Mouse (Mus musculus) forebrain, embryonic 16.5 days (tissue): ENCODE measurements around the gene Kmt5c. TPM values are rescaled to one million over a fixed set of nuclear protein-coding genes. Genes with fewer than 3 reads are reported as not detected.

ENCODE experiments used
- ATAC-seq: fragments of 200-750 bp; cut with Nextera tagmentation; 2 replicates; pipeline ENCODE4 v1.8.0; 2017; ENCODE audit warnings: mild to moderate bottlenecking, moderate library complexity
- H3K27ac ChIP-seq: fragments of 300-500 bp; sonication (generic); 2 replicates; pipeline ENCODE4 v1.5.1; 2014; ENCODE audit warnings: low read length, control low read depth
- H3K27me3 ChIP-seq: fragments of 300-500 bp; sonication (generic); replicated peaks from 2 replicates; pipeline ENCODE4 v1.6.1; 2014; ENCODE audit warnings: low read length; ENCODE audit not compliant: control insufficient read depth, insufficient read depth
- H3K36me3 ChIP-seq: fragments of 300-500 bp; sonication (generic); 2 replicates; pipeline ENCODE4 v1.6.1; 2014; ENCODE audit not compliant: control insufficient read depth, insufficient read depth
- H3K4me1 ChIP-seq: fragments of 300-500 bp; sonication (generic); replicated peaks from 2 replicates; pipeline ENCODE4 v1.6.1; 2014; ENCODE audit warnings: low read length; ENCODE audit not compliant: control insufficient read depth, insufficient read depth
- H3K4me2 ChIP-seq: fragments of 300-500 bp; sonication (generic); 2 replicates; pipeline ENCODE4 v1.6.1; 2014; ENCODE audit warnings: mild to moderate bottlenecking, low read length, control low read depth
- H3K4me3 ChIP-seq: fragments of 300-500 bp; sonication (generic); replicated peaks from 2 replicates; pipeline ENCODE4 v1.5.1; 2014; ENCODE audit warnings: mild to moderate bottlenecking, low read length, control low read depth
- H3K9ac ChIP-seq: fragments of 300-500 bp; sonication (generic); replicated peaks from 2 replicates; pipeline ENCODE4 v1.6.1; 2014; ENCODE audit warnings: low read depth, low read length, control low read depth
- H3K9me3 ChIP-seq: fragments of 300-500 bp; sonication (generic); 2 replicates; pipeline ENCODE4 v1.6.1; 2016; ENCODE audit warnings: low read length; ENCODE audit not compliant: control insufficient read depth
- WGBS: fragments of 180-500 bp; shearing (Covaris S2); extraction: QIAGEN DNeasy Blood & Tissue Kit; methylation state at CpG from one replicate; pipeline ENCODE4 v1.1.7; 2014; 5-methylcytosine and 5-hydroxymethylcytosine counted together
- polyA plus RNA-seq: library from polyadenylated mRNA; unstranded; fragments of >200 nt; fragmentation: Nextera tagmentation; extraction: Ambion mirVana; gene quantifications from 2 replicates; pipeline ENCODE4 v1.2.1, GENCODE M21; 2015

Kmt5c gene
- polyA plus RNA-seq, 1 experiment from 2014 or later = 66.9 TPM

DNA sequence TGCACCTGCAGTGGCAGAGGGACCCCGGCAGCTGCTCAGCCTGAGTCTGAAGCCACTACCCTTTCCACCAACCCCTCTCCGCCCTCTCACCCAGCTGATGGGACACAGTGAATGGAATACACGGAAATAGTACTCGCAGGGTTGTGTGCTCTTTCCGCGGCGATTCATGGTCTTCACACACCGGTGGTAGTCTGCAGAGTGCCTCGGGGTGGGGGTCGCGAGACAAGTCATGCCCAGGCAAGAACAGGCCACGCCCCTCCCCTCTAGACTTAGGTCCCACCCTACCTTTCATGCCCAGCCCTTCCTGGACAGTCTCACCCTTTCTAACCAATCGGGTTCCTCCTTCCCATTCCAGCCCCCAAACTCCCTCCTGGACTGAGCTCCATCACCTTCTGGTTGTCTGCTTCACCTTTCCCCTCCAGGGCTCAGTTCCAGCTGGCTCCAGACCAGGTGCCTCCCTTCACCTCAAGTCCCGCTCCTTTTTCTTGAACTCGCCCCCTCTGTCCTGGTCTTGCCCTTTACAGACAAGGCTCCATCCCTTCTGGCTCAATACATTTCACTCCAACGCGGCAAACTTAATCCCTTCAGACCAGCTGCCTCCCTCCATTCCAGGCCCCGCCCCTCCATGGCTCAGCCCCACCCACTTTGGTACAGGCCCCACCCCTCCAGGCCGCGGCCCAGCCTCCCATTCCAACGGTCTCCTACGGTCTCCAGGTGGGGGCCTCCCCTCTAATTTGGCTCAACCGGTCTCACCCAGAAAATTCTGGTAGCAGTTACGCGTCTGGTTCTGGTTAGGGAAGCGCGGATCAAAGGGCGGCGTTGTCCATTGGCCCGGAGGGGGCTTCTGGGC, 12.3 kb downstream of the Kmt5c start:
- Histone ChIP-seq H3K9me3 (no peaks in the 10 kb centered on the region), H3K4me3 (peak overlapping the region; percentile 30), H3K4me2 (peak overlapping the region; percentile 48), H3K36me3 (no peaks in the 10 kb centered on the region), H3K9ac (no peak overlapping the region), H3K27ac (no peak overlapping the region), H3K27me3 (no peaks in the 10 kb centered on the region), H3K4me1 (peaks cover 15% of the 10 kb centered on the region)
- 2% methylated on average over 30 of the region's 30 CpGs for WGBS
- ATAC-seq = peak; percentile 37

DNA sequence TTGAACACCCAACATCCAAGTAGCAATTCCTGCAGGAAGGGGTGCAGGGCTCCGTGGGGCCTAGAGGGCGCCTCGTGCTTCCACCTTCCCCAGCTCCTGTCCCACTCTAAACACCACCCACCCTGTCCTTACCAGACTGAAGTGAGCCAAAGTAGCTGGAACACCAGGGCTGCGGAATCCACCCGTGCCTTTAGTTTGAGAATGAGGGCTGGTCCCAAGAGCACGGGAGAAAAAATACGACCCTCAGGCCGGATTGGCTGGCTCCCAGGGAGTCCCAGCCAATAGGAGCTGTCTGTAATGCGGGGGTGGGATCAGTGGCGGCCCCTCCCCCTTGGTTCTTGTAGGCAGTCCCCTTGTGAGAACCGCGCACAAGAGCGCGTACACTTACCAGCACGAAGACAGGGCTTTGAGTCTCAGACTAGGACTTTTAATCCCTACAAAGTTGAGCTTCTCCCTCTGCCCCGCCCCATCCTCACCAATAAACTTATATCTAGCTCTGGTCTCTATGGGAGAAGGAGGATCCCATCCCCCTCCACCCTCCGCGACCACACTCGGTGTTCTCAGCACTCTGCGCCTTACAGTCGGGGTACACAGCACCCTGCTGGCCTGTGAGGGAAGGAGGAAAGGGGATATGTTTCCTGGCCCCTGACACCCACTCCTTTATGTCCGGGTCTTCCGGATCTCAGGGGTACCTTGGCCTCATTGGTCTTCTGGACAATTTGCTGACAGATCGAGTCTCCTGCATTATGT, 13.1 kb downstream of the Kmt5c start, which contains the start of gene Cox6b2:
Gene Cox6b2 (minus strand): TSS at position 274 of the 750 bp plus-strand sequence.
- ATAC-seq = peak; percentile 86
- Histone ChIP-seq H3K27me3 (no peaks in the 10 kb centered on the region), H3K27ac (no peak within 1 kb of the TSS), H3K36me3 (no peaks in the 10 kb centered on the region), H3K4me2 (peak within 1 kb of the TSS; percentile 48), H3K9ac (no peak within 1 kb of the TSS), H3K9me3 (no peaks in the 10 kb centered on the region), H3K4me3 (peak within 1 kb of the TSS; percentile 30), H3K4me1 (peaks cover 15% of the 10 kb centered on the region)
- 3% methylated on average over 24 of the region's 24 CpGs for WGBS

DNA sequence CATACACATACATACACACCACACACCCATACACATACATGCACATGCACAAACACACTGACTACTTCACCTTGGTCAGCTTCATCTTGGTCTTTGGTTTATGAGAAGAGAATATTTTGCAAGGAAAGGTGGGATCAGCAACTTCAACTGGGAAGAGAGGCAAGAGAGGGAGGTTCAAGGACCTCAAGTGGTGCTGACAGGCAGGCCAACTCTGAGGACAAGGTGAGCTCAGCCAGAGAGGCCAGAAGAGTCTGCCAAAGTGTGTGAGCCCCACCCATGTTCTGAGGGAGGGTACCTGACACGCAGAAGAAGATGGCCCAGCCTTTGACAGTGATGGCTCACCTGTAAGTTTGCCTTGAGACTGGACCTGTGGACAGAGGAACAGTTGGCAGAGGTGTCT, 19.8 kb downstream of the Kmt5c start:
- 50% methylated on average over 1 of the region's 1 CpGs for WGBS
- H3K27me3 ChIP-seq = no peaks in the 10 kb centered on the region
- H3K9ac ChIP-seq = no peak overlapping the region
- H3K27ac ChIP-seq = no peak overlapping the region
- H3K4me1 ChIP-seq = no peaks in the 10 kb centered on the region
- no peaks in the 10 kb centered on the region for H3K9me3 ChIP-seq
- no peak for ATAC-seq
- H3K4me2 ChIP-seq = no peak overlapping the region
- no peaks in the 10 kb centered on the region for H3K36me3 ChIP-seq
- H3K4me3 ChIP-seq = no peak overlapping the region

DNA sequence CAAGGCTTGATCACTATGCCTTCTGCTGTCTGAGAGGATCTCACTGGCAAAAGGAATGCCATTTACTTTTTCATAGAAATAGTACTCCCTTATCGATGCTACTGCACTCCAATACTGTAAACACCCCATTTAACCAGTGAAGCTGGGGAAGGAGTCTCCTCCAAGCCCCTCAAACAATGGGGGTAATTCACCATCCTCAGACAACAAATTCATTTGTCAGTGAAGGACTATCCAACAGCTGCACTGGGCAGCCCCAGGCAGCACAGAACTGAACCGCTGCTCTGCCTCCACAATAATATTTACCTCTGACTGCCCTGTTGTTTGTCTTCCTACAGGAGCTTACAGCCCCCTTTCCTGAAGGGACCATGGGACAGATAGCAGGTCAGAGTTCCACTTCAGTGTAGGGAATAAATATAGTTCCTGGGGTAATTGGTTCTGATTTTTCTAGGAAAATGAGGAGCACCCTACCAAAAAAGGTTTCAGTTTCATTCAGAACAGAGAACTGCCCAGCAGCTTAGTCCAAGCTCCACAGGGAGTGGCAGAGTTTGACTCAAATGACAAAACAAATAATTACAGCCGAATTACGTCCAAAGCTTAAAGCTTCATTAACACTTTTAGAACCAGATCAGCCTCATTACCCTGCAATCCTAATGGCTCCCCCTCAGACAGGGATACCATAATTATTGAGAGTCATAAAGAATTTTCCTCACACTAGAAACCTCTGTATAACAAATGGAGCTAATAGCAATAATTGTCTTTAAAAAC, 25.2 kb downstream of the Kmt5c start:
- Histone ChIP-seq H3K4me1 (no peaks in the 10 kb centered on the region; the same call in 1 of the 2 replicates), H3K4me3 (no peak overlapping the region), H3K9ac (no peak overlapping the region), H3K27me3 (no peaks in the 10 kb centered on the region; the same call in 1 of the 2 replicates), H3K9me3 (no peaks in the 10 kb centered on the region), H3K4me2 (no peak overlapping the region), H3K27ac (no peak overlapping the region), H3K36me3 (no peaks in the 10 kb centered on the region)
- WGBS = under 1% methylated on average over 4 of the region's 4 CpGs
- no peak for ATAC-seq

DNA sequence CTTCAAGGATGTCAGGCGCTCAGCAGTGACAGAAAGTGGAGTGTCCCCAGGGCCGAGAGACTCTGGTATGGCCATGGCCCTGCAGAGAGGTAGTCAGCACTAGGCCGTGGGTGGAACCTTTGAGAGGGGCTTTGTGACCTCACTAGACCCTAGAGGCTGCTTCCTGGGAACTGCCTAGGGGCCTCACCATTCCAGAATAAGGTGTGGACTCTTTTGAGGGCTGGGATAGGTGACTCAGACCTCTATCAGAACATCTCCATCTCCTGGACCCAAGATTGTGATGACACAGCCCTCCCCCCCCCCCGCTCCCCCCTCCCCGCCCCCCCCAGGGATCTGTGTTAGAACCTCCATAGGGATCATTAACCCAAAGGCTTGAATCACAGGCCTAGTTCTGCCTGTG, 31.3 kb downstream of the Kmt5c start, which contains the start of gene Fam71e2:
Gene Fam71e2 (minus strand): TSS at position 101 of the 400 bp plus-strand sequence.
- no peaks in the 10 kb centered on the region for H3K4me1 ChIP-seq
- no peaks in the 10 kb centered on the region for H3K9me3 ChIP-seq
- no peak within 1 kb of the TSS for H3K4me2 ChIP-seq
- no peaks in the 10 kb centered on the region for H3K36me3 ChIP-seq
- no peak within 1 kb of the TSS for H3K9ac ChIP-seq
- no peak within 1 kb of the TSS for H3K27ac ChIP-seq
- H3K4me3 ChIP-seq = no peak within 1 kb of the TSS
- H3K27me3 ChIP-seq = peaks cover 14% of the 10 kb centered on the region
- 89% methylated on average over 3 of the region's 5 CpGs for whole genome bisulfite sequencing
- no peak for ATAC-seq

DNA sequence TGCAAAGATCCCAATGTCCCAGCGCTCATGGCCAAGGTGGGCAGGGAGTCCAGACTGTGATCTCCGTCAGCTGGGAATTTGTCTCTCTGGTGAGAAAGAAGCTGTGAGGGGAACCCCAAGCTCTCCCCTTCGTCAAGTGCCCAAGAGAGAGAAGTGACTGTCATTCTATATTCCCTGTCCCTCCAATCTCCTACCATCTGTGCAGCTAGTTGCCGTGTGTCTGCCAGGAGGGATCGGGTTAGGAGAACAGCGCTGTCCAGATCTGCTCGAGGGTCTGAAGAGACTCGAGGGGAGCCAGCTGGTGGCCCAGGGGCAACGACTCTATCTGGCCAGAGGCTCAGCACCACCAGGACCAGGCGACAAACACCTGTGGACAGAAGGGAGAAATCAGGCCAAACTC, 36.2 kb downstream of the Kmt5c start:
- no peak overlapping the region for H3K4me2 ChIP-seq
- H3K4me1 ChIP-seq = peaks cover 6% of the 10 kb centered on the region
- H3K36me3 ChIP-seq = no peaks in the 10 kb centered on the region
- no peak overlapping the region for H3K27ac ChIP-seq
- H3K27me3 ChIP-seq = peaks cover 46% of the 10 kb centered on the region
- no peaks in the 10 kb centered on the region for H3K9me3 ChIP-seq
- H3K9ac ChIP-seq = no peak overlapping the region
- 54% methylated on average over 10 of the region's 10 CpGs for WGBS
- no peak for ATAC-seq
- no peak overlapping the region for H3K4me3 ChIP-seq

DNA sequence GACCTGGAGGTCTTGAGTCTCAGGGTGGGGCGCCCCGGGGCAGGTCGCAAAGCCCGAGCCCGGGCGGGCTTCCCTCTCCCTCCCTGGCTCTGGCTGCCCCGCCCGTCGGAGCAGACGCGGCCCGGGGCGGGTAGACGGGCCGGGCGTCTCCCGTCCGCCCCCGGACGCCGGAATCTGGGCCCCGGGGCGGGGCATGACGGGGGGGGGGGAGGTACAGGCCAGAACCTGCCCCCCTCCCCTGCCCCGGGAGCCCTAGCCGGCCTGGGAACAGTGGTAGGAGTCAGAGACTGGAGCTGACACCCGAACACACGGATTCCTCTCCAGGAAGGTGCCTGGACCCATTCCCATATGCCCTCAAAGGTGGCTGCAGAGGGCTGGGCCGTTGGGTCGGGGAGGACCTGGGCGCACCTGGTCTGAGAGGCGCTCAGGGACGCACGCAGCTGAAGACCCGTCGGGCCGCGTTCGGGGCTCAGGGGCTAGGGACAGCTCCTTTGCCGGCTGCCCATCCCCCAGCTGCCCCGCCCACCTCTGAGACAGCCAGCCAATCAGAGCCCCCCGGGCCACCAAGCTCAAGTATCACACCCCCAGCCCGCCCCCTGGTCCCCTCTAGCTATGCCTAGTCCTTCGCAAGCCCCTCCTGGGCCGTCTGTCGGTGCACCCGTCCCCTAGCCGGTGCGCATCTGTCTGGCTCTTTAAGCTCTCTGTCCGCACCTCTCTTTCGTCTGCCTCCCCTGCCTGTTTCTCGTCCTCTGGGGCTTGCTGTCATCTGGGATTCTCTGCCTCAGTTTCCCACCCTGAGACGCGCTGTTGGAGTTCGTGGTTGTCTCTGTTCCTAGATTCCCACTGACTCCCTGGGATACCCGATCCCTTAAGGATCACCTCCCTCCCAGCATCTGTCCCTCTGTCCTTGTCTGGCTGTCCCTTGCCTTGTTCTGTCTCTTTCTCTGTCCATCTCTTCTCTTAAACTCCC, 37.2 kb downstream of the Kmt5c start:
- Histone ChIP-seq H3K27ac (no peak overlapping the region), H3K4me1 (peaks cover 6% of the 10 kb centered on the region), H3K4me2 (peak overlapping the region; percentile 53), H3K4me3 (peak overlapping the region; percentile 47), H3K9me3 (no peaks in the 10 kb centered on the region), H3K27me3 (peaks cover 46% of the 10 kb centered on the region), H3K36me3 (no peaks in the 10 kb centered on the region), H3K9ac (peak overlapping the region; percentile 41)
- WGBS = under 1% methylated on average over 37 of the region's 56 CpGs
- ATAC-seq = peak; percentile 84

DNA sequence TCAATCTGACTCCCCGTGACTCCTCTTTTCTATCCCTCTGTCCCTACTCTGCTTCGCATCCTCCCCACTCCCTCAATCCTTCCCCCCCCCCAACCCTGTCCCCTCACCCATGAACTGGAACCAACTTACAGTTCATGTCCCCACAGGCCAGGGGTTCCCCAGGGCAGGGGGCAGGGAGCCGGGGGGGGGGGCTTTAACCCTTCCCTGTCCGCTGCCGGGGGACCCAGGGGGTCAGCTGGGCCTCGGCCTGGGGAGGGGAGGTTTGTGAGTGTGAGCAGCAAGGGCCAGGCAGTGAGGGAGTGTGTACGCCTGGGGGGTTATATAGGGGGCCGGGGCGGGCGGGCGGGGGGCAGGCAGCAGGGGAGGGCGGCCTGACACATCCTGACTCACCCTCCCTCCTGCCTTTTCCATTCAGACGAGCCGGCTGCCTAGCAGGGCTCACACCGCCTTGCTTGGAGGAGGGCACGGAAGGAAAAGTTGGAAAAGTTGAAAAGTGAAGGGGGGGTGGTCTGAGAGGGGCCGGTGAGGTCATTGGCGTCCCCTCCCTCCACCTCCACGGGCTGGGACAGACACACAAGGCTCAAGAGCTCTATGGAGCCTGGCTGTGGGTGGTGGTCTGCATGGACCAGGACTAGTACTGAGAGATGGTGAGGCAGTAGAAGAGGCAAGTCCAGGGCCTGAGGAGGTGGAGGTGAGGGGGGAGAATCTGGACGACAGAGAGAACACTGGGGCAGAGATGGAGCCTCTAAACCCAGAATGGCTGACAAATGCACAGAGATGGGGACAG, 38.1 kb downstream of the Kmt5c start:
- Histone ChIP-seq H3K9ac (no peak overlapping the region), H3K9me3 (no peaks in the 10 kb centered on the region), H3K4me2 (no peak overlapping the region), H3K4me3 (no peak overlapping the region), H3K27ac (no peak overlapping the region), H3K4me1 (peaks cover 6% of the 10 kb centered on the region), H3K27me3 (peaks cover 46% of the 10 kb centered on the region), H3K36me3 (no peaks in the 10 kb centered on the region)
- WGBS = 3% methylated on average over 16 of the region's 20 CpGs
- ATAC-seq = no peak
